Mouse (Mus musculus) stomach, postnatal 0 days (tissue): ENCODE results near the gene Cyb5rl.

Experiments
- CTCF ChIP-seq: IDR thresholded peaks from 2 replicates; pipeline ENCODE4 v1.5.1; 2016; ENCODE audit warnings: antibody characterized with exemption, low read depth, mild to moderate bottlenecking, moderate library complexity
- EP300 ChIP-seq: optimal IDR thresholded peaks from 2 replicates; pipeline ENCODE3; 2016; ENCODE audit warnings: antibody characterized with exemption

DNA sequence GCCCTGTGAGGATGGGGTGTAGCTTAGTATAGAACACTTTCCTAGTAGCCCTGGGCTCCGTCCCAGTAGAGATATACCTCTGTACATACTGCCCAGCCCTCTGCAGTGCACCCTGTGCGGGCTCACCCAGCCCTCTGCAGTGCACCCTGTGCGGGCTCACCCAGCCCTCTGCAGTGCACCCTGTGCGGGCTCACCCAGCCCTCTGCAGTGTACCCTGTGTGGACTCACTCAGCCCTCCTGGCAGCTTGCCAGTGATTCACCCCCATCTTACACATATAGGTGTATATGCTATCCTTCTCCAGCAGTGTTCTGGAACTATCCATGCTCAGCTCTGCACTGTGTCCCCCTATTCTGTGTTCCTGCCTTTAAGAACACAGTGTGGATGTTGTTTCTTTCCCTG lies 12.1 kb downstream of the Cyb5rl start:
- TF ChIP-seq CTCF (no peak), EP300 (no peak)
